Mouse (Mus musculus) fibroblast of lung, adult 2 months (primary cell): ENCODE data around the gene Cdhr3.

Experiments used
- DNase-seq: peaks from one replicate; pipeline ENCODE4 v3.0.0-alpha.2; 2011; ENCODE audit warnings: low read depth

Cdhr3 gene

DNA sequence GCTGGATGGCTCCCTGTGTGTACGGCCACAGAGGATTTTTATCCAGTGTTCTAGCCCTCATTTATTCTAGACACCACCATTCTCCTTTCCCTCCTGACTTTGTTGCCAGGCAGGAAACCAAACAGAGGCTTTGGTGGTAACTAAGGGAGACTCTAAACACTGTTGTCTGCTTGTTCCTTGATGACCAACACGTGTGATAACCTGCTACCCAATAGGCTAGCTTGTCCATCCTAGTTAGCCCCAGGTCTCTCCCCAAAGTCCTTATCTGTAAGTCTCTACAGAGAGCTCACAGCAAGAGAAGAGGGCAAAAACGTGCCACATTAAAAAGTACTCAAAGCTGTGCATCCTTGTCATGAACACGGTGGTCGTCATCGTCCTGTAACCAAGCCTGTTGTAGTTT is at the start of gene Cdhr3:
Gene Cdhr3 (minus strand): TSS at position 101 of the 400 bp plus-strand sequence.
- no peak for DNase-seq

DNA sequence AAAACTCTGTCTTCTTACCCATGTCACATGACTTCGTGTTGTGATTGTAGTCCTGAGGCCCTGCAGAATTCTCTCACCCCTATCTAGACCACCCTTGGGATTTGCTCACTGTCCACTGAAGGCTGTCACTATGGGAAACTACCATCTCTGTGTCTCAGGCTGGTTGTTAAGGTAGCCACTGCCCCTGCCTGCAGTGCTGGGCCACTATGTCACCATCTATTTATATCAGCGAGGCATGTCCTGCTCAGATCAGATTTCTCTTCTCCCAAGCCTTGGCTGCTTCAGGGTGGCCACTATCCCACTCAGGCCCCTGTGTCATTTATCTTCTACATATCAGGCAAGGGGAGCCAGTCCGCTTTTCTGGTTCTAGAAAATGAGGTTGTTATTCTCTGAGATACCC is 46.4 kb upstream of the Cdhr3 start:
- DNase-seq, result no peak

DNA sequence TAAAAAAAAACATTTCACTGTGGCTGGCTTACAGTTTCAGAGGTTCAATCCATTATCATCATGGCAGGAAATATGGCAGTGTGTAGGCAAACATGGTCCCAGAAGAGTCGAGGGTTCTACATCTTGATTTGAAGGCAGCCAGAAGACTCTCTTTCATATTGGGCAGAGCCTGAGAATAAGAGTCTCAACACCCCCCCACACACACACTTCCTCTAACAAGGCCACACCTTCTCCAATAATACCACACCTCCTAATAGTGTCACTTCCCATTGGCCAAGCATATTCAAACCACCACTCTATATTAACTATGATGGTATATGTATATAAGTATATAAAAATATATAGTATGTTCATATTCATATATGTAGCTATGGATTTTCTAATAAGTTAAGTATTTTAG is 45.2 kb upstream of the Cdhr3 start:
- DNase-seq, result no peak

DNA sequence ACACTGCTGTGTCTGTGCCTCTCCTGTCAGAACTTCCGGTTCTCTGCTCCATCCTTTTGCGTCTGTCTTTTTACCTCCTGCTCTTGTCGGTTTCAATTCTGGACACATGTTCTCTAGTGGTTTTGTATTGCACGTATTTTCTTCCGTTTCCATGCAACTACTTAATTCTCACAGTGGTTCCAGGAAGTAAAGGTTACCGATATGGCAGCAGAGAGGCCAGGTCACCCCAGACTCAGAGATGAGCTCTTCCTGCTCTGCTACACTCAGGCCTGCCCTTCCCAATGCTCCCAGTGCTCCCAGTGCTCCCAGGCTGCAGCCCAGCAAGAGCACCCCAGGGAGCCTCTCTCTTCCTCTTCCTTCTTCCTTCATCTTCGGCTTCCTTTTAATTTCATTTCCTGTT is 39.1 kb upstream of the Cdhr3 start:
- no peak for DNase-seq

DNA sequence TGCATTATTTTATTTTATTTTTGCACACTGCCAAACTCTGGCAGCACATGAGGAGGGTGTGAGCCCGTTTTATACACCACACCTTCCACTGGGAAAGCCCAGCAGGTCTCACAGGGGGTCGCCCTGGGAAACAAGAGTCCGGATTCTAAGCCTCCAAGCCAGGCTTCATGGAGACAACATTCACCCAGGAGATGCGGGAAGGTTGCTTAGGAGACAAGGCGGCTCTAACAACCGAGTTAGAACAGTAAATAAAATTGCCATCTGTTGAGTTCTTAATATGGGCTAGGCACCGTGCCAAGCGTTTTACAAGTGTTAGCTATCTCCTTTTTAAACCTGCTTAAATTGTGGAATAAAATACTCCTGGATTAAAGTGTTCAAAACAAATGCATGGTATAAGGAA is 37.7 kb upstream of the Cdhr3 start:
- no peak for DNase-seq

DNA sequence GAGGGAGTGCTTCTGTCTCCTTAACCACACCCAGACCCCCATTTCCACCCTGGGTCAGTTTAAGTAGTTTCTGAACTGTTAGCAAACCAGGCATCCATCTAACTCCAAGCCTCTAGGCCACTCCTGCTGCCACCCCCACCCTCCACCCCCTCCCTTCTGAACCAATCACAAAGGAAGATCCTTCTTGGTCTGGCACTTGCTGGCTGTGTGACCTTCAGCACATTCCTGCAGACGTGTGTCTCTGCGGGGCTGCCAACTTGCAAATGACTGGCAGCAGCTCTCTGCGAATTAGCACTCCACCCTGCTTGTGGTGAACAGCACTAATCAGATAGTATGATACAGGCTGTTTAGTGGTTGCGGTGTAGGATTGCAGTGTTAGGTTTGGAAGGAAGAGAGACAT is 36.7 kb upstream of the Cdhr3 start:
- no peak for DNase-seq

DNA sequence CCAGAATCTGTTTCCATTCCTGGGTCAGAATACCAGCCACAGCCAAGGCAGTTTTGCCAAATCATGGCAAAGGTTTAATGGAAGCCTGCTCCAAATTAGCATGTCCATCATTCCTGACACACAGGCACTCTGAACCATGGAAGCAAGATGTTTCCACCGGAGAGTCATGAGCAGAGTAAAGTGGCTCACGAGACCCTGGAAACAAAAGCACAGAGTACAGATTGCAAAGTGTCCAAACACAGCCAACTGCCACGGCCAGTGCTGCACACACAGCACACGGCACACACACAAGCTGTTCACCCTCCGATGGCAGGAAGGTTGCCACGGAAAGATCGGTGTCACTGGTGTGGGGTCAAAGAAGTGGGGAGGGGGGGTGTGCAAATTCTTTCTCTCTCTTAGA is 36.0 kb upstream of the Cdhr3 start:
- DNase-seq, result no peak

DNA sequence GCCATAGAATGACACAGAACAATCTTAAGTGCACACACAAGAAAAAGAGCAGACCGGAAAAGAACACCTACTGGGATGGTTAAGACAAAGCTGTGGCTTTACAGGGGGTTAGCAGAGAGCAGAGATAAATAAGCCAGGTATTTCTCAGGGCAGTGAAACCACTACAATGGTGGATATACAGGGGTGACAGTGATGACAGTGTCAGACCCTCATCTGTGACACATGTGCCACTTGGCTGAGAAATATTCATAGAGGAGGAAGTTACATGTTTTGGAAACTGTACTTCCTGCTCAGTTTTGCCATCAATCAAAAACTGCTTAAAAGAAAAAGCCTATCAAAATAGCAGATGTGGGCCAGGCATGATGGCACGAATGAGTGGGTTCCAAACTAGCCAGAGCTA is 35.4 kb upstream of the Cdhr3 start:
- no peak for DNase-seq

DNA sequence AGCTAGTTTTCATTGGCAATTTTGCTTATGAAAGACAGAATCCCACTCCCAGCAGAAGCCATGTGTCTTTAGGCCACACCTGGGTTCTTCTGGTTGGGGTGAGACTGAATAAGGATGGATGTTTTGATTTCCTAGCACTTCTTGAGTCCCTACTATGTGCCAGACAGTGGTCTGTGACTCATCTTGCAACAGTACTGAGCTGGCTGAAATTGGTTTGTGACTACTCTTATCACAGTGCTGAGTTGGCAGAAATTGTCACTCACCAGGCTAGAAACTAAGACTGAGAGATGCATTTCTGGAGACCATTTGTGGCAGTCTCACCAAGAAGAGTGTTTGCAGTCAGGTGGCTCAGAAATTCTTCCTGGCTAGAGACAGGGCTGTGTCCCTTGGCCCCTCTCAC is 33.6 kb upstream of the Cdhr3 start:
- DNase-seq, result no peak

DNA sequence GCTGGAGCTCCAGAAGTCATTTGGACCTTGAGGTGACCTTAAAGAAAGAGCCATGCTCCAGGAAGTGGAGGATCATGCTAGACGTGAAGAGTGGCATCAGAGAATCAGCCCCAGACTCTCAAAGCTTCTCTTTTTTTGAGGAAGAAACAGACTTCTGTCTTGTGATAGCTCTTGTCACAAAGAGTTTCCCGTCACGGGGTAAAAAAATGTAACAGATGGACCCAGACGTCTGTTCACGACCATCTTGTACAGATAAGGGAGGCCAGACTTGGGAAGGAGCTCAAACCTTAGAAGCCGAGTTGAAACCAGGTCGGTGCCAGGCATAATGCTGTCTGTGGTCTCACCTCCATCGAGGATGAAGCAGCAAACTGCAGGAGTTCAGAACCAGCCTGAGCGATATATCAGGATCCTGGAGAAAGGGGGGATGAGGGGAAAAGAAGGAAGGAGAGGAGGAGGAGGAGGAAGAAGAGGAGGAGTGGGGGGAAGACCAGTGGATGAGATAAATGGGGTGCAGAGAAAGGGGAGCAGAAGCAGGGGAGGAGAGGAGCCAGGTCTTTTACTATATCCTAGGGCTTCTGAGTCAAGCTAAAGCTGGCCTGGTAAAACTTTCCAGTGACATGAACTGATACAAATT is 33.0 kb upstream of the Cdhr3 start:
- no peak for DNase-seq

DNA sequence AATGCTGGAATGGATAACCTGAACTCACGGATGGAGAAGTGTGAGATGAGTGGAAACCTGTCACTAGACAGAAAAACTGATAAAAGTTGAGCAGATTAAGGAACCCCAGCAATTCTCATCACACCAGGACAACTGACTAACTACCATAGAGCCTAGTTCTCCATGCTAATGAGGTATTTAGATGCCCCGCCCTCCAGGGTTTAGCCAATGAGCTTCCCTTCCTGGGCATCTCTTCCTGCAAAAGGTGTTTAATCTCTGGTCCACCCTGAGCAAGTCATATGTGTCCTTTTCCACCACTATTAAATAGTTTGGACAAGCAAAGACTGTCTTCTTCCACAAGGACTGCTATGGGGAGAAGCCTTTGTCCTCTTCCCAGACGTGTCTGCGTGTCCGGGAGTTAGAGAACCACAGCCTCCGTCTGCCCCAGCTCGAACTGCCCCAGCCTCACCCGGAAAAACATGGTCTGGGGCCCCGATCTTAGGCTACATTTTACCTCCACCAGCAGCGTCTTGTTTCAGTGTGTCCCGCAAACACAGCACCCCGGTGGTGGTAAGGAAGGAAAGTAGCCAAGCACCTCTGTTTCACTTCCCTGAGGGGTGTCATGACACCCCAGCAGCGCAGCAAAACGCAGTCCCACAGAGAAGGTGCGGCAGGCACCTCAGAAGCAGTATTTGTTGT is 26.1 kb upstream of the Cdhr3 start:
- DNase-seq, result no peak

DNA sequence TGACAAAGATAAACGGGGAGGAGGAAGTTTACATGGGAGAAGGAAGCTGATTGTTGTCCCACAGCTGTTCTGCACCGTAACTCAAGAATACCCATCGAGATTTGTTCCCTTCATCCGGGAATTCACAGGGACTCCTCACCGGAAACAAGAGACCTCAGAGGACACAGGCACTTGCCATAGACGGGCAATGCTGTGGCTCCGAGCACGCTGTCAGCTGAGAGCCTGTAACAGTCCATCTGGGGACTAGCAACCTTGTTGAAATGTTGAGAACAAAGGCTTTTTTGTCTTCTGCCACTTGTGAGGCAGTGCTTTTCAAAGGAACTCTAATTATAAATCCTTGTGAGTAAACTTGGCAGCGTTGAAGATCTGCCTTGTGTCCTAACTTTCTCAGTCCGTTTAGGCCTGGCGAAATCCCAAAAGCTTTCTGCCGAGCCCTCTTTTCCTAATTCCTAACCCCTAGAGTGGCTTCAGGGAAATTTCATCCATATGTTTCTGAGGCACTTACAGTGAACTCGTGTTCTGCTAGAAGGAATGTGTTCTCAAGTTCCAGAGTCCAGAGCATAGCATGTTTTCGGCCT is 18.3 kb upstream of the Cdhr3 start:
- DNase-seq, result peak; percentile 64

DNA sequence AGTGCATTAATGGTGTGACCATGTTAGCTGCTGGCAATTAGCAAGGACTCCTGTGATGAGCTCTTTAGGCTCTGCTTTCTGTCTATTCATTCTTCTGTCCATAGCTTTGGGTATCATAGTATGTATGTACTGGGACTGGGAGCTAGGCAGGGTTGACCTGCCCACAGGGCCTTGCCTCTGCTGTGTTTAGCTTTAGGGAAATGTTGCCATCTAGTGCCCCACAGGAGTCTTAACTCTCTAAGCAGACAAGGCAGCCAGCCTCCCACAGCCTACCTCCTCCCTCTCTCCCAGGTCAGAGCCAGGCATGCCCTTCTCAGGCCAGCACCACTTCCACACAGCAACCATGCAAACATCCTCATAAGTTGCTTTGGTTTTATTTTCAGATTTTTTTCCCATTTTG is 16.9 kb upstream of the Cdhr3 start:
- peak; percentile 51 for DNase-seq

DNA sequence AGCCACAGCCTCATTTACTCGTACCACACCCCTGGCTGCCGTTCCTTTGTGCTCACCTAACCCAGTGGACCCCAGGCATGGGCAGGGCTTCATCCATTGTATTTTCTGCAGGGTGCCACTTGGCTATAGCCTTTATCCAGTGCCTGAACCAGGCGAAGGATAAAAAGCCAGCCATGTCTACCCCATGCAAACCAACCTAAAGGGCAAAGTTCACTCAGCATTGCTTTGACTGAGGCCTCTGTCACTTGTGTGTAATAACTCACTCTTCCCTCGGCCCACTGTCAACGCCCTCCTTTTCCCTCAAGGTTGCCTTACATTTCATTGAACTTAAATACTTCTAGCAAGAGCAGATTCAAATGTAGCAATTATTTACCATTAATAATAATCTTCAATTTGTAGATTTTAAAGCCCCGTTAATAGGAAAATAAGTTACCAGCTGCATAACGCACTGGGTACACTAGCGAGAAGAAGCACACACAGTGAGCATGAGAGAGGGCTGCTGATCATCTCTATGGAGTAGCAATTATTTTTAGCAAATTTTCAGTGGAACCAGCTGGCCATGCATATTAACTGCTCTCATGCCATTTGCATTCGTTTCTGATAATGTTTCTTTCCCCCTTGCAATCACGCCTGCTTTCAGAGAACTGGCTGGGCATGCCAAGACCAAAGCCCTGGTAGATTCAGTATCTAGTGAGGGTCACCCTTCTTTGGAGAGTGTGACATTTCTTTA is 13.9 kb upstream of the Cdhr3 start:
- no peak for DNase-seq

DNA sequence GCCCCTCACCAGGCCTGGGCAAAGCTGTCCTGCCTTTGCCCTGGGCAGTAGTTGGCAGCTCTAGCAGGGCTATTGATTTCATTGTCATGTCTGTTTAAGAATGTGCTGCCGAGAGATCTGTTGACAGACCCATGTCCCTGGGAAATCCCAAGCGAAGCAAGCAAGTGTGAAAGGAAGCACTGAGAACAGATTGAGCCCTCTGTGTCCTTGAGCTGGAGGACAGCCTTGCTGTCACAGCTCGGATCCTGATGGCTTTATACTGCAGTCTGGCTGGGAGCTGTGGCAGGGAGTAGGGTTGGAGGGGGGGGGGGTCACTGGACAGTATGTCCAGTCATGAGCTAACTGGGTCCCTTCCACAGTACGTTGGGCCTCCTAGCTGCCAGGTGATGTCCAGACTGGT is 13.0 kb upstream of the Cdhr3 start:
- DNase-seq, result no peak

DNA sequence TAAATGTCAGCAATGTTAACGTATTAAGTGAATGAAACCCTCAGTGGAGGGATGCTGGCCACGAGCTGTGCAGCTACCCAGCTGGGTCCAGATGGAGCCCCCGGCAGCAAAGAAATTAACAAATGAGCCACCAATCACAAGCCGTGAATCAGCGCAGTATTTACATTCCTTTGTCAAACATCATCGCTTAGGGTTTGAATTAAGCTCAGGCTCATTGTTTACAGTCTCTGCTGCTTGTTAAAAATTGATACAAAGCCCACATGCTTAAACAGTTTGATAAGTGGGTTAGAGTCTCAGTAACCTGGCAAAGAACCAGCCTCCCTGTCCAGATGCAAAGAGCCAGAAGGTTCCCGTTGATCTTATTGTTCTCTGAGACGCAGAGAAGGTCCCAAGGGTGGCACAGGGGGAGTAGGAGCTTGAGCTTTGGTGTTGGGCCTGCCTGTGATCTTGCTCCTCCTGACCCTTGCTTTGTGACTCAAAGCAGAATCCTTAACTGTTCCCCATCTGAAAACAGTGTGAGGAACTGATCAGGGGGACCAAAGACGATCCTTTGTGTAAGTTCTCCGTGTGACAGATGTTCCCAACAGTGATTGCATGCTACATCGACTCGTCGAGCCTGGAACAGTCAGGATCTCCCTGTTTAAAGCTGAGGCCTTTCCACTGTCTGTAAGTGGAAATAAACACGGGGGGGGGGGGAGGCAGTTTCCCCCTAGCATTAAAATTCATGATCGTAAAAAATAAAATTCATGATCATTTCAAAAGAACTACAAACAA is 9.9 kb upstream of the Cdhr3 start:
- DNase-seq, result no peak

DNA sequence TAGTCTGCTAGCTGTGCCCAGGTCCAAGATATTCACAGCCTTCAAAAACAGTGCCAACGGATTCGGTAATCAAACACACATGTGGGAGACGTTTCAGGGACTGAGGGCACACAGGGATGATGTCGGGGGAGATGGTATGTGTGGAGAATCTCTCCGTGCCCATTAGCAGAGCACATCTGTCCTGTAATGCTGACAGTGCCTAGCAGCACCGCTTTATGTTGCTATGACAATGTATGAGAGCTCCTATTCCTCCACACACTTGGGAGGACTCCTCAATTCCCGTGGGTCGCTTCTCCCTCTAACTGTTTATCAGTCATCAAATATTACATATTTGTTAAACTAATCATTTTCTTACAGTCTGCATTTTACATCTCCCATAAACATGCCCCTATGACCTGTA is 9.0 kb upstream of the Cdhr3 start:
- DNase-seq, result no peak

DNA sequence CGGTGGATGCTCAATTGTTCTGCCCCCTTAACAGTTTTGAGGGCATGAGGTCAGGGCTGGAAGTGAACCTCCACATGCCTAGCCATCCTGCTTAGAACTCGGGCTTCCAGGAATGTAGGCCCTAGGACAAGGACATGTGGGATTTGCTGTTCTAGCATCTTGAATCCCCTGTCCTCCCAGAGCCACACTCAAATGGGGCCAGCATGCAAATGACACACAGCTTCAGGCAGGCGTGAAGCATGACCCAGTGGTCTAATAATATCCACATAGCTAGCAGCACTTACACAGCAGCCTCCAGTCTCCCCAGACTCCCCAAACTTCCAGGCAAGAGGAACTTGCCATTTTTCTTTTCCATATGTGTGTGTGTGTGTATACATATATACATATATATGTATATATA is 3.3 kb upstream of the Cdhr3 start:
- no peak for DNase-seq

DNA sequence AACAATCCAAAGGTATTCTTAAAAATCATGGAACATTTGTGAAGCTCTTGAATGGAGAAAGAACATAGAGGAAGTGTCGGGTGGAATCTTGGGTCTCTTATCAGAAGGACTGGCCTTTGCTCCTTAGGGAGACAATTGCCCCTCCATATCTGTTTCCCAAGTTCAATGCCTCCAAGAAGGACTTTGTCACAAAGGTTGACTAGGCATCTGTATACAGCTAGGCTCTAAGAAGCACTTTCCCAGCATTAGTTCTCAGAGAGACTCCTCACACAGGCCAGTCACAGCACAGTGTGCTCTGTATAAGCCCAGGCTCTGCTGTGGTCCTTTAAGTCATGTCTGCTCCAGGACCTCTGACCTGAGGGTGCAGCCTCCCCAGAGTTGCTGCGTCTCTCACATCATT is 479 bp downstream of the Cdhr3 start:
- DNase-seq, result no peak

DNA sequence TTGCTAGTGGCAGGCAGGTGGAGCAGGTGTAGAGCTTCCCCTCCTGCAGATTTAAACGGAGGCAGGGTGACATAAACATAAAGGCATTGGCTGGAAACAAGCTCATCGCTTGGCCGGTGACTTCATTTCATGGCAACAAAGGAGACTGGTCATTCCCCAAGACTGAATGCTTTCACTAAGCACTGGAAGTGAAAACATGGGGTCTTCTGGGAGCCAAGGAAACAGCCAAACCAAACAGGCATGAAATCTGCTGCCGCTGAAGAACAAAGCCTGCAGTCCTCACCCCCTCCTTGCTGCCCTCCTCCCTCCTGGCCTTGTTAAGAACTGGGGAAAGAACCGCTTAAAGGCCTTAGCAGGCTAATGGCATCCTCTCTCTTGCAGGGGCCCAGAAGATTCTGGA is 6.5 kb downstream of the Cdhr3 start:
- DNase-seq, result no peak

DNA sequence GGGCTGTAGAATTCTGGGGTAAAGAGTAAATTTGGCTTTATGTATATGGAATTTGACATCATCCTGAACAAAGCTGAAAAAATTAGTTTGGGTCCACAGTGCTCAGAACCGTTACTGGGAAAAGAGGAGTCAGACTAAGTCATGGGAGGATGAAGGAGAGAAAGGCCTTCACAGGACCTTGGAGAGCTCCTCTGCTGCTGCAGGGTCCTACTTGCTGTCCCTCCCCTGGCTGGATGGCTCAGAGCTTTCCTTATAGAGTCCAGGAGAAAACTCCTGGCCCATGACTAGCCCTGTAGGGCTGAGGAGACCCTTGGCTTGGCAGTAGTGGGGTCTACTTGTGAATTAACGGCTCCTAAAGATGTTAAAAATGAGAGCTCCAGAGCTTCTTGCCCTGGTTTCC is 8.0 kb downstream of the Cdhr3 start:
- no peak for DNase-seq

DNA sequence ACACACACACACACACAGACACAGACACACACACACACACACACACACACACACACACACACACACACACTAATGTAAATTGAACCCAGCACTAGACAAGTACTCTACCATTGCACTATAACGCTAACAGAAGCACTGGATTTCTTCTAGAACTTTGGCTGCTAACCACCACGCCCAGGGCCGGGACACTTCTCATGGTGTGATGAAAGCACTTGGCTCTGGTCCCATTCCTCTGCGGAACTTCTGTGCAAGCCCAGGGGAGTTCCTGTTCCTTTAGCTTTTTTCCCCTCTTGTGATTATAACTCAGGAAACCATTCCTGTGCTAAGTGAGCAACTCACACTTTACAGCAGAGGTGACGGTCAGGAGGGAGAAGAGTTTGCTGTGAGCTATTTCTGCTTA is 9.3 kb downstream of the Cdhr3 start:
- no peak for DNase-seq
